Mouse (Mus musculus) bone marrow macrophage, adult 2 months (primary cell): ENCODE results near the gene Steap2.

Experiments used
- CTCF ChIP-seq: IDR thresholded peaks from 2 replicates; pipeline ENCODE4 v1.5.1; 2012; ENCODE audit warnings: low read depth, mild to moderate bottlenecking, low read length, moderate library complexity
- POLR2A ChIP-seq: IDR thresholded peaks from 2 replicates; pipeline ENCODE4 v1.6.1; 2012; ENCODE audit warnings: mild to moderate bottlenecking, low read depth, low read length, borderline replicate concordance

GRCm38 (mm10) chr5:5638496-5638895 lies 55.9 kb downstream of the Steap2 start:
- TF ChIP-seq CTCF: no peak
- TF ChIP-seq POLR2A: no peak
